Mouse (Mus musculus): ENCODE measurements around the gene Pitpnc1. TPM values are rescaled to one million over a fixed set of nuclear protein-coding genes. Genes with fewer than 3 reads are reported as not detected.

Gene Pitpnc1
- total and polyA plus RNA-seq, 3 experiments: 2.4 to 5.4 (median 3.6) TPM

- Histone ChIP-seq H3K27ac (ENCODE audit: insufficient read depth, low read depth) (no peak overlapping the region), H3K36me3 (replicated peaks in 1 of 2; ENCODE audit: control insufficient read depth in 1 of 2, insufficient read depth in 1 of 2, low read length in 1 of 2) (peaks cover 0 to 3% of the 10 kb centered on the region in 2 experiments), H3K9me3 (replicated peaks; ENCODE audit: low read length) (peaks cover 4% of the 10 kb centered on the region), H3K9ac (ENCODE audit: insufficient read depth, low read depth) (no peak overlapping the region), H3K4me2 (ENCODE audit: insufficient read depth, low read depth, poor library complexity, severe bottlenecking) (no peak overlapping the region), H3K4me1 (ENCODE audit: control insufficient read depth in 1 of 2, insufficient read depth in 2 of 2) (peaks cover 0 to 10% of the 10 kb centered on the region in 2 experiments; a peak in 1 of 4 replicates), H3K4me3 (replicated peaks in 1 of 3; ENCODE audit: low read depth in 2 of 3, low read length in 2 of 3, poor library complexity in 1 of 3) (no peak overlapping the region), H3K79me2 (replicated peaks; ENCODE audit: control insufficient read depth, extremely low read depth, insufficient read depth, poor library complexity, severe bottlenecking) (no peaks in the 10 kb centered on the region), H3K27me3 (replicated peaks) (no peaks in the 10 kb centered on the region)
- in situ Hi-C loops (cut with MboI; ENCODE audit: low pct_ligation_motif_present, low pct_unique_long_range_greater_than_20kb, low sequenced_read_pairs): loop anchor here (10.0 kb wide), 1 partner anchor 65 kb away; no protein-coding TSS in a partner anchor
- dilution Hi-C loops (cut with MboI; ENCODE audit: extremely low pct_ligation_motif_present, extremely low pct_unique_long_range_greater_than_20kb, low sequenced_read_pairs): no loop called here
- DNase-seq (ENCODE audit: extremely low read depth): no peak
- no peak for TF ChIP-seq MYC (IDR thresholded peaks at IDR 0.05; ENCODE audit: low read depth, low read length)
- TF ChIP-seq ZKSCAN1 (IDR thresholded peaks at IDR 0.05; ENCODE audit: borderline replicate concordance, low read depth, low read length): no peak
- no peak for TF ChIP-seq MAX (IDR thresholded peaks at IDR 0.05; ENCODE audit: low read length)
These were observed 10.7 kb downstream of the Pitpnc1 start for GRCm38 (mm10) chr11:107459828-107460227.

GRCm38 (mm10) chr11:107458986-107459385, 11.5 kb downstream of the Pitpnc1 start:
- Histone ChIP-seq H3K4me1 (ENCODE audit: control insufficient read depth in 1 of 2, insufficient read depth in 2 of 2) (peaks cover 0 to 14% of the 10 kb centered on the region in 2 experiments; a peak in 1 of 4 replicates), H3K9me3 (replicated peaks; ENCODE audit: low read length) (peaks cover 4% of the 10 kb centered on the region), H3K4me3 (replicated peaks in 1 of 3; ENCODE audit: low read depth in 2 of 3, low read length in 2 of 3, poor library complexity in 1 of 3) (no peak overlapping the region), H3K27ac (ENCODE audit: insufficient read depth, low read depth) (no peak overlapping the region), H3K4me2 (ENCODE audit: insufficient read depth, low read depth, poor library complexity, severe bottlenecking) (no peak overlapping the region), H3K36me3 (replicated peaks in 1 of 2; ENCODE audit: control insufficient read depth in 1 of 2, insufficient read depth in 1 of 2, low read length in 1 of 2) (peaks cover 0 to 3% of the 10 kb centered on the region in 2 experiments), H3K27me3 (replicated peaks) (no peaks in the 10 kb centered on the region), H3K9ac (ENCODE audit: insufficient read depth, low read depth) (no peak overlapping the region), H3K79me2 (replicated peaks; ENCODE audit: control insufficient read depth, extremely low read depth, insufficient read depth, poor library complexity, severe bottlenecking) (no peaks in the 10 kb centered on the region)
- dilution Hi-C loops (cut with MboI; ENCODE audit: extremely low pct_ligation_motif_present, extremely low pct_unique_long_range_greater_than_20kb, low sequenced_read_pairs): no loop called here
- in situ Hi-C loops (cut with MboI; ENCODE audit: low pct_ligation_motif_present, low pct_unique_long_range_greater_than_20kb, low sequenced_read_pairs): loop anchor here (10.0 kb wide), 1 partner anchor 64 kb away; no protein-coding TSS in a partner anchor
- no peak for DNase-seq (ENCODE audit: extremely low read depth)
- TF ChIP-seq E2F4 (IDR thresholded peaks at IDR 0.05; ENCODE audit: insufficient replicate concordance, low read depth, low read length): no peak
- no peak for TF ChIP-seq CHD1 (IDR thresholded peaks at IDR 0.05; ENCODE audit: low read depth, low read length)
- no peak for TF ChIP-seq MYC (IDR thresholded peaks at IDR 0.05; ENCODE audit: low read depth, low read length)
- TF ChIP-seq MAFK (IDR thresholded peaks at IDR 0.05; ENCODE audit: insufficient replicate concordance, low read length): no peak
- TF ChIP-seq SMC3 (IDR thresholded peaks at IDR 0.05; ENCODE audit: low read depth, low read length): no peak
- no peak for TF ChIP-seq EP300 (IDR thresholded peaks at IDR 0.05; ENCODE audit: low read length)
- no peak for TF ChIP-seq ZKSCAN1 (IDR thresholded peaks at IDR 0.05; ENCODE audit: borderline replicate concordance, low read depth, low read length)
- no peak for TF ChIP-seq HCFC1 (IDR thresholded peaks at IDR 0.05; ENCODE audit: low read depth, low read length)
- TF ChIP-seq ETS1 (conservative IDR thresholded peaks at IDR 0.05; ENCODE audit: low read depth, low read length): no peak

GRCm38 (mm10) chr11:107458286-107458685, 12.2 kb downstream of the Pitpnc1 start:
- H3K79me2 ChIP-seq (replicated peaks; ENCODE audit: control insufficient read depth, extremely low read depth, insufficient read depth, poor library complexity, severe bottlenecking): no peaks in the 10 kb centered on the region
- no peak for TF ChIP-seq KAT2A (IDR thresholded peaks at IDR 0.05; ENCODE audit: insufficient replicate concordance, low read length)
- TF ChIP-seq NELFE (IDR thresholded peaks at IDR 0.05; ENCODE audit: low read depth, low read length): no peak
- TF ChIP-seq TBP (conservative IDR thresholded peaks at IDR 0.05; ENCODE audit: low read depth, low read length): no peak
- TF ChIP-seq ELF1 (IDR thresholded peaks at IDR 0.05; ENCODE audit: low read depth, low read length): no peak
- TF ChIP-seq ZMIZ1 (IDR thresholded peaks at IDR 0.05; ENCODE audit: low read depth, low read length): no peak
- TF ChIP-seq ZNF384 (IDR thresholded peaks at IDR 0.05; ENCODE audit: low read depth, low read length): no peak
- TF ChIP-seq CHD2 (IDR thresholded peaks at IDR 0.05; ENCODE audit: low read length): no peak
- TF ChIP-seq E2F4 (IDR thresholded peaks at IDR 0.05; ENCODE audit: insufficient replicate concordance, low read depth, low read length): no peak
- TF ChIP-seq USF1 (IDR thresholded peaks at IDR 0.05; ENCODE audit: low read depth, low read length): no peak
- in situ Hi-C loops (cut with MboI; ENCODE audit: low pct_ligation_motif_present, low pct_unique_long_range_greater_than_20kb, low sequenced_read_pairs) (loop anchor here (10.0 kb wide), 1 partner anchor 63 kb away; no protein-coding TSS in a partner anchor), dilution Hi-C loops (cut with MboI; ENCODE audit: extremely low pct_ligation_motif_present, extremely low pct_unique_long_range_greater_than_20kb, low sequenced_read_pairs) (no loop called here)
- H3K4me2 ChIP-seq (ENCODE audit: insufficient read depth, low read depth, poor library complexity, severe bottlenecking): no peak overlapping the region
- H3K9ac ChIP-seq (ENCODE audit: insufficient read depth, low read depth): no peak overlapping the region
- no peaks in the 10 kb centered on the region for H3K27me3 ChIP-seq (replicated peaks)
- H3K4me3 ChIP-seq (replicated peaks in 1 of 3; ENCODE audit: low read depth in 2 of 3, low read length in 2 of 3, poor library complexity in 1 of 3): no peak overlapping the region
- H3K36me3 ChIP-seq (replicated peaks in 1 of 2; ENCODE audit: control insufficient read depth in 1 of 2, insufficient read depth in 1 of 2, low read length in 1 of 2): peaks cover 0 to 4% of the 10 kb centered on the region in 2 experiments
- H3K4me1 ChIP-seq (ENCODE audit: control insufficient read depth in 1 of 2, insufficient read depth in 2 of 2): peaks cover 0 to 16% of the 10 kb centered on the region in 2 experiments; a peak in 1 of 4 replicates
- H3K9me3 ChIP-seq (replicated peaks; ENCODE audit: low read length): peaks cover 4% of the 10 kb centered on the region
- DNase-seq (ENCODE audit: extremely low read depth): no peak
- no peak overlapping the region for H3K27ac ChIP-seq (ENCODE audit: insufficient read depth, low read depth)
